Mouse (Mus musculus): ENCODE data around the gene Spindoc. TPM values are rescaled to one million over a fixed set of nuclear protein-coding genes. Genes with fewer than 3 reads are reported as not detected.

Spindoc gene
- polyA plus RNA-seq (2017; shearing (Covaris generic)) = 1 to 10 TPM; 1.5 to 5.3 TPM

GRCm38 (mm10) chr19:7382903-7383865 is at the start of gene Spindoc:
Spindoc (minus strand) TSS chr19:7382994.
- ATAC-seq = peak; percentile 91

- ATAC-seq = no peak
These were observed 42.6 kb upstream of the Spindoc start for GRCm38 (mm10) chr19:7425398-7425775.

GRCm38 (mm10) chr19:7424590-7425397 is 42.0 kb upstream of the Spindoc start:
- ATAC-seq = no peak

GRCm38 (mm10) chr19:7424131-7424530 is 41.3 kb upstream of the Spindoc start:
- ATAC-seq = no peak

GRCm38 (mm10) chr19:7423656-7424030 is 40.8 kb upstream of the Spindoc start:
- no peak for ATAC-seq

GRCm38 (mm10) chr19:7423028-7423655 is 40.3 kb upstream of the Spindoc start:
- no peak for ATAC-seq

- ATAC-seq = no peak
These were observed 39.8 kb upstream of the Spindoc start for GRCm38 (mm10) chr19:7422656-7423027.

GRCm38 (mm10) chr19:7421602-7422591 is 39.1 kb upstream of the Spindoc start:
- ATAC-seq = no peak

- no peak for ATAC-seq
These were observed 38.2 kb upstream of the Spindoc start for GRCm38 (mm10) chr19:7420841-7421601.

- no peak for ATAC-seq
These were observed 37.3 kb upstream of the Spindoc start for GRCm38 (mm10) chr19:7420108-7420507.

GRCm38 (mm10) chr19:7419134-7419533 is 36.3 kb upstream of the Spindoc start:
- no peak for ATAC-seq

GRCm38 (mm10) chr19:7417911-7418849 is 35.4 kb upstream of the Spindoc start:
- no peak for ATAC-seq

- no peak for ATAC-seq
These were observed 34.3 kb upstream of the Spindoc start, which contains the start of gene 2700081O15Rik for GRCm38 (mm10) chr19:7416834-7417735. 2700081O15Rik (plus strand) TSS chr19:7417625.

- no peak for ATAC-seq
These were observed 33.4 kb upstream of the Spindoc start for GRCm38 (mm10) chr19:7415916-7416833.

GRCm38 (mm10) chr19:7412361-7412760 is 29.6 kb upstream of the Spindoc start:
- no peak for ATAC-seq

GRCm38 (mm10) chr19:7404623-7405229 is 21.9 kb upstream of the Spindoc start:
- ATAC-seq = no peak

- no peak for ATAC-seq
These were observed 17.8 kb upstream of the Spindoc start for GRCm38 (mm10) chr19:7400635-7401034.
